Mouse (Mus musculus) brain, embryonic 14.5 days (tissue): ENCODE data around the gene Bmp7.

Experiments used
- CTCF ChIP-seq: fragments of 200-500 bp; IDR thresholded peaks from 2 replicates; pipeline ENCODE4 v1.5.1; 2012; ENCODE audit warnings: inconsistent platforms, mild to moderate bottlenecking, moderate library complexity, borderline replicate concordance; ENCODE audit not compliant: insufficient read depth, insufficient read length; ENCODE audit errors: extremely low read depth
- POLR2A ChIP-seq: fragments of 200-500 bp; IDR thresholded peaks from 2 replicates; pipeline ENCODE4 v1.6.1; 2012; ENCODE audit warnings: mild to moderate bottlenecking, inconsistent platforms, borderline replicate concordance; ENCODE audit not compliant: poor library complexity, insufficient read depth, insufficient read length, severe bottlenecking; ENCODE audit errors: extremely low read depth

DNA sequence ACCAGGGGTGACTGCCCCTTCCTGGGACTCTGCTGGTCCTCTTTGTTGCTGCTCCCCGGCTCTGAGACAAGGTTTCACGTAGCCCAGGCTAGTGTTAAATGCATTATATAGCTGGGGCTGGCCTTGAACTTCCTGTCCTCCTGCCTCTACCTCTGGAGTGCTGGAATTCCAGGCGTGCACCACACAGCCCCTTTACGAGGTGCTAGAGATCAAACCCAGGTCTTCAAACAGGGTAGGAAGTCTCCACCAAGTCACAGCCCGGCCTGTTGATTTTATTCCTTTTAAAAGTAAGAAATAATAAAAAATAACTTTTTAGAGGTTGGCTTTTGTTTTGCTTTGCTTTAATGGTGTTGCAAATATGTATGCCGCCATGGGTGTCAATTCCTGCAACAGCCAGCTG, 55.5 kb downstream of the Bmp7 start:
- TF ChIP-seq CTCF (no peak), POLR2A (no peak)
